Mouse (Mus musculus) forebrain, embryonic 10.5 days (tissue): ENCODE data around the gene Tmem189. TPM values are rescaled to one million over a fixed set of nuclear protein-coding genes. Genes with fewer than 3 reads are reported as not detected.

Experiments
- DNase-seq: peaks from one replicate; pipeline ENCODE4 v3.0.0-alpha.2; 2017; ENCODE audit warnings: low spot score; ENCODE audit errors: extremely low spot score
- H3K27ac ChIP-seq: fragments of 300-500 bp; sonication (generic); 2 replicates; pipeline ENCODE4 v1.5.1; 2016; ENCODE audit warnings: mild to moderate bottlenecking
- H3K27me3 ChIP-seq: fragments of 300-500 bp; sonication (generic); 2 replicates; pipeline ENCODE4 v1.6.1; 2016; ENCODE audit warnings: mild to moderate bottlenecking; ENCODE audit not compliant: poor library complexity, severe bottlenecking
- H3K36me3 ChIP-seq: fragments of 300-500 bp; sonication (generic); replicated peaks from 2 replicates; pipeline ENCODE4 v1.6.1; 2016; ENCODE audit warnings: mild to moderate bottlenecking, moderate library complexity
- H3K4me1 ChIP-seq: fragments of 300-500 bp; sonication (generic); 2 replicates; pipeline ENCODE4 v1.6.1; 2016
- H3K4me3 ChIP-seq: fragments of 300-500 bp; sonication (generic); 2 replicates; pipeline ENCODE4 v1.5.1; 2016; ENCODE audit warnings: mild to moderate bottlenecking, moderate library complexity
- H3K9me3 ChIP-seq: fragments of 300-500 bp; sonication (generic); 2 replicates; pipeline ENCODE4 v1.6.1; 2016; ENCODE audit warnings: mild to moderate bottlenecking, moderate library complexity
- WGBS: fragments of 180-500 bp; shearing (Covaris S2); methylation state at CpG from one replicate; pipeline ENCODE4 v1.1.7; 2016; 5-methylcytosine and 5-hydroxymethylcytosine counted together
- polyA plus RNA-seq: library from polyadenylated mRNA; unstranded; fragments of >200 nt; fragmentation: Nextera tagmentation; extraction: Ambion mirVana; gene quantifications from 2 replicates; pipeline ENCODE4 v1.2.1, GENCODE M21; 2016

Tmem189 gene
- polyA plus RNA-seq, 1 experiment from 2014 or later = 31.5 TPM

- H3K4me3 ChIP-seq = no peak overlapping the region
- H3K36me3 ChIP-seq = no peaks in the 10 kb centered on the region
- H3K27me3 ChIP-seq = peaks cover under 1% of the 10 kb centered on the region; the same call in 1 of the 2 replicates
- no peak overlapping the region for H3K27ac ChIP-seq
- peaks cover 14% of the 10 kb centered on the region; the same call in 1 of the 2 replicates for H3K4me1 ChIP-seq
- 90% methylated on average over 5 of the region's 5 CpGs for whole genome bisulfite sequencing
- no peak for DNase-seq
- no peaks in the 10 kb centered on the region for H3K9me3 ChIP-seq
Measured at GRCm38 (mm10) chr2:167668426-167668825, 21.2 kb downstream of the Tmem189 start.

- H3K4me1 ChIP-seq = peaks cover 11% of the 10 kb centered on the region
- H3K4me3 ChIP-seq = no peak overlapping the region
- WGBS = 83% methylated on average over 18 of the region's 18 CpGs
- peaks cover 17% of the 10 kb centered on the region for H3K27me3 ChIP-seq
- H3K9me3 ChIP-seq = no peaks in the 10 kb centered on the region
- H3K36me3 ChIP-seq = no peaks in the 10 kb centered on the region
- DNase-seq = no peak
- H3K27ac ChIP-seq = no peak overlapping the region
Measured at GRCm38 (mm10) chr2:167665972-167666713, 23.5 kb downstream of the Tmem189 start.

- H3K36me3 ChIP-seq = peaks cover 8% of the 10 kb centered on the region
- H3K27ac ChIP-seq = no peak overlapping the region
- peaks cover 17% of the 10 kb centered on the region for H3K27me3 ChIP-seq
- peaks cover 44% of the 10 kb centered on the region for H3K4me1 ChIP-seq
- H3K4me3 ChIP-seq = peak overlapping the region; percentile 89; the same call in 1 of the 2 replicates
- no peak for DNase-seq
- H3K9me3 ChIP-seq = no peaks in the 10 kb centered on the region
- 59% methylated on average over 6 of the region's 6 CpGs for WGBS
Measured at GRCm38 (mm10) chr2:167662713-167663112, 26.9 kb downstream of the Tmem189 start.

- under 1% methylated on average over 109 of the region's 110 CpGs for WGBS
- peak; percentile 87 for DNase-seq
- Histone ChIP-seq H3K36me3 (peaks cover 20% of the 10 kb centered on the region), H3K9me3 (no peaks in the 10 kb centered on the region), H3K4me1 (peaks cover 50% of the 10 kb centered on the region), H3K27ac (peak within 1 kb of the TSS; percentile 90), H3K27me3 (peaks cover 17% of the 10 kb centered on the region), H3K4me3 (peak within 1 kb of the TSS; percentile 89)
Measured at GRCm38 (mm10) chr2:167661270-167662203, 28.1 kb downstream of the Tmem189 start, which contains the start of gene Gm20431. Gene Gm20431 (minus strand): TSS chr2:167661496.

GRCm38 (mm10) chr2:167660611-167660971 lies 29.0 kb downstream of the Tmem189 start:
- WGBS = 2% methylated on average over 12 of the region's 12 CpGs
- Histone ChIP-seq H3K36me3 (peaks cover 21% of the 10 kb centered on the region), H3K27me3 (peaks cover 17% of the 10 kb centered on the region), H3K4me3 (peak overlapping the region; percentile 89), H3K4me1 (peaks cover 51% of the 10 kb centered on the region), H3K27ac (peak overlapping the region; percentile 90), H3K9me3 (no peaks in the 10 kb centered on the region)
- peak; percentile 28 for DNase-seq

GRCm38 (mm10) chr2:167659847-167660610 lies 29.6 kb downstream of the Tmem189 start:
- Histone ChIP-seq H3K4me3 (peak overlapping the region; percentile 89), H3K27ac (peak overlapping the region; percentile 90), H3K4me1 (peaks cover 51% of the 10 kb centered on the region), H3K36me3 (peaks cover 22% of the 10 kb centered on the region), H3K27me3 (peaks cover 17% of the 10 kb centered on the region), H3K9me3 (no peaks in the 10 kb centered on the region)
- DNase-seq = no peak
- WGBS = 30% methylated on average over 13 of the region's 13 CpGs

GRCm38 (mm10) chr2:167659177-167659846 lies 30.3 kb downstream of the Tmem189 start:
- Histone ChIP-seq H3K9me3 (no peaks in the 10 kb centered on the region), H3K27ac (peak overlapping the region; percentile 4; the same call in 1 of the 2 replicates), H3K36me3 (peaks cover 29% of the 10 kb centered on the region), H3K4me3 (peak overlapping the region; percentile 89), H3K27me3 (peaks cover 17% of the 10 kb centered on the region), H3K4me1 (peaks cover 51% of the 10 kb centered on the region)
- 72% methylated on average over 10 of the region's 10 CpGs for WGBS
- no peak for DNase-seq

- peaks cover 51% of the 10 kb centered on the region for H3K4me1 ChIP-seq
Measured at GRCm38 (mm10) chr2:167658712-167659111, 30.9 kb downstream of the Tmem189 start.

GRCm38 (mm10) chr2:167657973-167658372 lies 31.6 kb downstream of the Tmem189 start:
- 90% methylated on average over 4 of the region's 4 CpGs for WGBS
- Histone ChIP-seq H3K27ac (no peak overlapping the region), H3K36me3 (peaks cover 43% of the 10 kb centered on the region), H3K4me1 (peaks cover 51% of the 10 kb centered on the region), H3K27me3 (peaks cover 12% of the 10 kb centered on the region), H3K9me3 (no peaks in the 10 kb centered on the region), H3K4me3 (no peak overlapping the region)
- no peak for DNase-seq

More at GRCm38 (mm10) chr2:167658712-167659111, 30.9 kb downstream of the Tmem189 start:
- Histone ChIP-seq H3K27me3 (peaks cover 17% of the 10 kb centered on the region), H3K27ac (no peak overlapping the region), H3K4me3 (no peak overlapping the region), H3K9me3 (no peaks in the 10 kb centered on the region), H3K36me3 (peaks cover 35% of the 10 kb centered on the region)
- DNase-seq = no peak
- WGBS = 81% methylated on average over 11 of the region's 11 CpGs

- Histone ChIP-seq H3K9me3 (no peaks in the 10 kb centered on the region), H3K36me3 (peaks cover 54% of the 10 kb centered on the region), H3K27me3 (peaks cover under 1% of the 10 kb centered on the region; the same call in 1 of the 2 replicates), H3K4me3 (no peak overlapping the region), H3K27ac (no peak overlapping the region), H3K4me1 (peaks cover 43% of the 10 kb centered on the region)
- WGBS = 89% methylated on average over 16 of the region's 16 CpGs
- no peak for DNase-seq
Measured at GRCm38 (mm10) chr2:167656629-167657478, 32.8 kb downstream of the Tmem189 start.

- 88% methylated on average over 10 of the region's 10 CpGs for WGBS
- Histone ChIP-seq H3K9me3 (no peaks in the 10 kb centered on the region), H3K27me3 (no peaks in the 10 kb centered on the region), H3K27ac (no peak overlapping the region), H3K4me1 (peaks cover 31% of the 10 kb centered on the region), H3K4me3 (no peak overlapping the region), H3K36me3 (peaks cover 67% of the 10 kb centered on the region)
- no peak for DNase-seq
Measured at GRCm38 (mm10) chr2:167654911-167655600, 34.6 kb downstream of the Tmem189 start.
